Comparison of ENCODE assay signal across 8 mouse cellular contexts in the genomic region with DNA sequence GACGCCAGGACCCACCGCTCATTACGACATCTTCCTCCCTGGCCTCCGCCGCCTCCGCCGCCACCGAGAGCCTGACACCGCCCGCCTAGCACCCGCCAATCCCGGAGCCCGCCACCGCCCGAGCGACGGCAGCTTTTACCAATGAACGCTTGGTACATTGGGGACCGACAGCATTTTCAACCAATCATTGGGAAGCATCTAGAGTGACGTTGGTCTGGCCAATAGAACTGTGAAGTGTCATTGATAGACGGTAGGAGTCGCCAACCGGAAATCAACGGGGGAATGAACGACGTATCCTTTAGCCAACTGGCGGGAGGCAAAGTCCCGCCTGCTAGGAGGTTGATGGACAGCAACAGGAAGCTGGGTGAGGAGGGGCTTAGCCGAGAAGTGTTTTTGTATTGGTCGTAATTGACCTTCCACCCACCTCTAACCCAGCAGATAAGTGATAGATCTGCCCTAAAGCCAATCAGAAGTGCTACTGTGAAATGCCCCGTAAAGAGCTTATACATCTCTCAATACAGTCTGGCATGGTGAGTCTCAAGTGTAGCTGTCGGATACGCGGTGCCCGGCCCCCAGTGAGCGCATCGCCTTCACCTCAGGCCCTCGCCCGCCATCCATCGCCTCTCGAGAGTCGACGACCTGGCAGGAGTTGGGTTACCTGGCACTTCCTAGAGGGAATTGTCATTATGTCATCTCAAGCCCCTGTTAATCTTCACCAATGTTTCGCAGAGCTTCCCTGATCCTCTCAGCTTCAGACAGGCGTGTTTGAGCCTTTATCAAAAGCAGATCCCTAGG. TPM values are rescaled to one million over a fixed set of nuclear protein-coding genes. Genes with fewer than 3 reads are reported as not detected.
A peak's percentile ranks its signal among the peaks of the same experiment; 100 is the strongest.
DNase-seq lines count a peak whose midpoint lies in the region; ATAC-seq and TF ChIP-seq lines count a peak whose summit lies in the region.

No protein-coding gene starts in this region.

- peak; percentile 100 for DNase-seq in A20 (ENCODE audit: low read depth, low spot score)
- peak; percentile 100 for DNase-seq in heart, adult 8-10 months (ENCODE audit: low spot score)
- peak; percentile 100 for DNase-seq in kidney, adult 9 months
- DNase-seq in limb, embryonic 14.5 days (ENCODE audit: low spot score), result peak; percentile 100
- peak; percentile 100 for DNase-seq in midbrain, postnatal 0 days (ENCODE audit: low spot score)
- DNase-seq in spleen, postnatal 14 days (ENCODE audit: low spot score in 2 of 2), result peak; percentile 96 to 97

- peak overlapping the region; percentile 98 for H3K27ac ChIP-seq in bone marrow, adult 2 months (ENCODE audit: control insufficient read depth, insufficient read depth, low read depth, low read length, poor library complexity)
- peak overlapping the region; percentile 93 for H3K27ac ChIP-seq in embryonic facial prominence, embryonic 15.5 days (replicated peaks)
- peak overlapping the region; percentile 91 for H3K27ac ChIP-seq in limb, embryonic 14.5 days (replicated peaks; ENCODE audit: low read depth, low read length)
- H3K27ac ChIP-seq in midbrain, postnatal 0 days (ENCODE audit: low read depth, low read length), result peak overlapping the region; percentile 98

- TF ChIP-seq POLR2A in bone marrow, adult 2 months (IDR thresholded peaks at IDR 0.05; ENCODE audit: borderline replicate concordance, control insufficient read depth, low read depth, low read length), result peak; percentile 88; the same call in 1 of the 2 replicates
- TF ChIP-seq POLR2A in limb, embryonic 14.5 days (IDR thresholded peaks at IDR 0.05; ENCODE audit: borderline replicate concordance, extremely low read depth, insufficient read depth, insufficient read length), result peak; percentile 60; the same call in 1 of the 2 replicates

- peak overlapping the region; percentile 94 for H3K4me3 ChIP-seq in bone marrow, adult 2 months (replicated peaks; ENCODE audit: control insufficient read depth, low read depth, low read length)
- peak overlapping the region; percentile 64 for H3K4me3 ChIP-seq in embryonic facial prominence, embryonic 15.5 days (replicated peaks)
- H3K4me3 ChIP-seq in limb, embryonic 14.5 days (replicated peaks; ENCODE audit: low read length), result peak overlapping the region; percentile 83
- H3K4me3 ChIP-seq in midbrain, postnatal 0 days (ENCODE audit: low read depth, low read length), result peak overlapping the region; percentile 90

- H3K9me3 ChIP-seq in embryonic facial prominence, embryonic 15.5 days (replicated peaks), result no peaks in the 10 kb centered on the region
- no peaks in the 10 kb centered on the region for H3K9me3 ChIP-seq in limb, embryonic 14.5 days (ENCODE audit: control insufficient read depth, low read length)
- no peaks in the 10 kb centered on the region for H3K9me3 ChIP-seq in midbrain, postnatal 0 days (ENCODE audit: low read length)

- H3K27me3 ChIP-seq in embryonic facial prominence, embryonic 15.5 days, result no peaks in the 10 kb centered on the region
- H3K27me3 ChIP-seq in limb, embryonic 14.5 days (ENCODE audit: control insufficient read depth, insufficient read depth, low read length), result no peaks in the 10 kb centered on the region
- H3K27me3 ChIP-seq in midbrain, postnatal 0 days (ENCODE audit: insufficient read depth, low read length), result no peaks in the 10 kb centered on the region

- H3K4me2 ChIP-seq in embryonic facial prominence, embryonic 15.5 days (replicated peaks), result peak overlapping the region; percentile 80
- peak overlapping the region; percentile 93 for H3K4me2 ChIP-seq in limb, embryonic 14.5 days (replicated peaks; ENCODE audit: low read depth, low read length, severe bottlenecking)
- peak overlapping the region; percentile 88 for H3K4me2 ChIP-seq in midbrain, postnatal 0 days (ENCODE audit: low read depth, low read length, poor library complexity, severe bottlenecking)

- no peaks in the 10 kb centered on the region for H3K36me3 ChIP-seq in embryonic facial prominence, embryonic 15.5 days
- no peaks in the 10 kb centered on the region for H3K36me3 ChIP-seq in limb, embryonic 14.5 days (ENCODE audit: control insufficient read depth, insufficient read depth, low read length)
- H3K36me3 ChIP-seq in midbrain, postnatal 0 days (ENCODE audit: insufficient read depth, low read length), result no peaks in the 10 kb centered on the region

- peaks cover 9% of the 10 kb centered on the region for H3K4me1 ChIP-seq in bone marrow, adult 2 months (ENCODE audit: control insufficient read depth, insufficient read depth, low read length)
- peaks cover 49% of the 10 kb centered on the region for H3K4me1 ChIP-seq in embryonic facial prominence, embryonic 15.5 days
- H3K4me1 ChIP-seq in limb, embryonic 14.5 days (ENCODE audit: control insufficient read depth, insufficient read depth, low read length), result peaks cover 17% of the 10 kb centered on the region
- H3K4me1 ChIP-seq in midbrain, postnatal 0 days (ENCODE audit: insufficient read depth, low read length), result peaks cover 11% of the 10 kb centered on the region

- H3K9ac ChIP-seq in embryonic facial prominence, embryonic 15.5 days, result peak overlapping the region; percentile 77
- H3K9ac ChIP-seq in limb, embryonic 14.5 days (ENCODE audit: low read depth, low read length, severe bottlenecking), result peak overlapping the region; percentile 90
- H3K9ac ChIP-seq in midbrain, postnatal 0 days (replicated peaks; ENCODE audit: low read length, poor library complexity, severe bottlenecking), result peak overlapping the region; percentile 82

- under 1% methylated on average over 45 of the region's 45 CpGs for WGBS in bone marrow, adult 2 months
- WGBS in embryonic facial prominence, embryonic 15.5 days, result under 1% methylated on average over 45 of the region's 45 CpGs
- WGBS in limb, embryonic 14.5 days, result 0% methylated on average over 44 of the region's 45 CpGs
- under 1% methylated on average over 45 of the region's 45 CpGs for WGBS in midbrain, postnatal 0 days

- peak; percentile 96 for ATAC-seq in embryonic facial prominence, embryonic 15.5 days (ENCODE audit: insufficient number of reproducible peaks, low FRiP score, low TSS enrichment, low read depth)
- ATAC-seq in limb, embryonic 14.5 days (ENCODE audit: low FRiP score, low read depth), result peak; percentile 95
- peak; percentile 97 for ATAC-seq in midbrain, postnatal 0 days (ENCODE audit: low FRiP score)

- TF ChIP-seq CTCF in bone marrow, adult 2 months (IDR thresholded peaks at IDR 0.05; ENCODE audit: control insufficient read depth, insufficient read depth, low read length), result no peak
- 0 out of 2 replicates have a peak, but pooled peaks have one; percentile 3 for TF ChIP-seq CTCF in midbrain, postnatal 0 days (IDR thresholded peaks at IDR 0.05)

RNA-seq across cellular contexts. Expression of a gene that starts 5.0 kb away (rescaled TPM):
- 14.6 and 16.9 TPM in 2 replicates for polyA plus RNA-seq in bone marrow, adult 2 months (2011; ENCODE audit: insufficient read depth, insufficient read length, low replicate concordance, missing spikeins)
- polyA plus RNA-seq in embryonic facial prominence, embryonic 15.5 days (2015; fragmentation: Nextera tagmentation; extraction: Ambion mirVana), result 16.8 and 17.9 TPM in 2 replicates
- total RNA-seq in heart, adult 8-10 months (2022), result 10 to 100 TPM in 2 of 4 experiments, 1 to 10 TPM in 2; 7.8 to 13.7 (median 11.0) TPM
- 16.0 and 22.3 TPM in 2 replicates for polyA plus RNA-seq in limb, embryonic 14.5 days (2012; rRNA removed)
- 17.1 and 18.7 TPM in 2 replicates for polyA plus RNA-seq in limb, embryonic 14.5 days (2014; fragmentation: Nextera tagmentation; extraction: Ambion mirVana)
- 5.2 and 5.9 TPM in 2 replicates for total RNA-seq in midbrain, postnatal 0 days (2014; rRNA removed)
- polyA plus RNA-seq in midbrain, postnatal 0 days (2015; fragmentation: Nextera tagmentation; extraction: Ambion mirVana), result 13.4 and 13.7 TPM in 2 replicates

RNA-seq across cellular contexts. Expression of a gene that starts 34.0 kb away (rescaled TPM):
- polyA plus RNA-seq in bone marrow, adult 2 months (2011; ENCODE audit: insufficient read depth, insufficient read length, low replicate concordance, missing spikeins), result 65.6 and 132 TPM in 2 replicates
- polyA plus RNA-seq in embryonic facial prominence, embryonic 15.5 days (2015; fragmentation: Nextera tagmentation; extraction: Ambion mirVana), result 28.2 and 30.5 TPM in 2 replicates
- 10 to 100 TPM; 14.9 to 16.6 (median 16.1) TPM for total RNA-seq in heart, adult 8-10 months (2022)
- 13.9 and 15.4 TPM in 2 replicates for polyA plus RNA-seq in limb, embryonic 14.5 days (2012; rRNA removed)
- polyA plus RNA-seq in limb, embryonic 14.5 days (2014; fragmentation: Nextera tagmentation; extraction: Ambion mirVana), result 22.6 and 24.2 TPM in 2 replicates
- total RNA-seq in midbrain, postnatal 0 days (2014; rRNA removed), result 26.9 and 28.6 TPM in 2 replicates
- polyA plus RNA-seq in midbrain, postnatal 0 days (2015; fragmentation: Nextera tagmentation; extraction: Ambion mirVana), result 36.8 and 37.4 TPM in 2 replicates

RNA-seq across cellular contexts. Expression of a gene that starts 35.4 kb away (rescaled TPM):
- polyA plus RNA-seq in bone marrow, adult 2 months (2011; ENCODE audit: insufficient read depth, insufficient read length, low replicate concordance, missing spikeins), result 1.00 TPM in 1 of 2 replicates, not detected in the other
- 18.5 and 26.7 TPM in 2 replicates for polyA plus RNA-seq in embryonic facial prominence, embryonic 15.5 days (2015; fragmentation: Nextera tagmentation; extraction: Ambion mirVana)
- under 1 TPM in 3 of 4 experiments, not detected in 1; 0.08 to 0.28 (median 0.23) TPM for total RNA-seq in heart, adult 8-10 months (2022)
- 4.8 and 5.6 TPM in 2 replicates for polyA plus RNA-seq in limb, embryonic 14.5 days (2012; rRNA removed)
- polyA plus RNA-seq in limb, embryonic 14.5 days (2014; fragmentation: Nextera tagmentation; extraction: Ambion mirVana), result 3.9 and 4.5 TPM in 2 replicates
- total RNA-seq in midbrain, postnatal 0 days (2014; rRNA removed), result 0.33 and 1.1 TPM in 2 replicates
- 0.43 and 0.51 TPM in 2 replicates for polyA plus RNA-seq in midbrain, postnatal 0 days (2015; fragmentation: Nextera tagmentation; extraction: Ambion mirVana)

RNA-seq across cellular contexts. Expression of a gene that starts 49.9 kb away (rescaled TPM):
- polyA plus RNA-seq in bone marrow, adult 2 months (2011; ENCODE audit: insufficient read depth, insufficient read length, low replicate concordance, missing spikeins), result not detected in 2 replicates
- 5.6 and 6.1 TPM in 2 replicates for polyA plus RNA-seq in embryonic facial prominence, embryonic 15.5 days (2015; fragmentation: Nextera tagmentation; extraction: Ambion mirVana)
- total RNA-seq in heart, adult 8-10 months (2022), result 1 to 10 TPM; 1.1 to 1.7 (median 1.5) TPM
- polyA plus RNA-seq in limb, embryonic 14.5 days (2012; rRNA removed), result 0.47 and 1.2 TPM in 2 replicates
- polyA plus RNA-seq in limb, embryonic 14.5 days (2014; fragmentation: Nextera tagmentation; extraction: Ambion mirVana), result 3.3 and 3.7 TPM in 2 replicates
- total RNA-seq in midbrain, postnatal 0 days (2014; rRNA removed), result 0.27 TPM in 1 of 2 replicates, not detected in the other
- 0.51 and 0.56 TPM in 2 replicates for polyA plus RNA-seq in midbrain, postnatal 0 days (2015; fragmentation: Nextera tagmentation; extraction: Ambion mirVana)

RNA-seq across cellular contexts. Expression of a gene that starts 51.9 kb away (rescaled TPM):
- 3.0 and 6.7 TPM in 2 replicates for polyA plus RNA-seq in bone marrow, adult 2 months (2011; ENCODE audit: insufficient read depth, insufficient read length, low replicate concordance, missing spikeins)
- 22.5 and 23.9 TPM in 2 replicates for polyA plus RNA-seq in embryonic facial prominence, embryonic 15.5 days (2015; fragmentation: Nextera tagmentation; extraction: Ambion mirVana)
- 10 to 100 TPM; 13.6 to 18.0 (median 15.4) TPM for total RNA-seq in heart, adult 8-10 months (2022)
- polyA plus RNA-seq in limb, embryonic 14.5 days (2012; rRNA removed), result 23.3 and 29.0 TPM in 2 replicates
- 20.3 and 21.4 TPM in 2 replicates for polyA plus RNA-seq in limb, embryonic 14.5 days (2014; fragmentation: Nextera tagmentation; extraction: Ambion mirVana)
- 19.6 and 22.3 TPM in 2 replicates for total RNA-seq in midbrain, postnatal 0 days (2014; rRNA removed)
- 11.1 and 11.9 TPM in 2 replicates for polyA plus RNA-seq in midbrain, postnatal 0 days (2015; fragmentation: Nextera tagmentation; extraction: Ambion mirVana)

Comparison
In these comparisons a context has a peak if more than half of its experiments do, and no peak if none do; other contexts are left out.
1. Peak in every context shown above with its lines: DNase-seq, ATAC-seq, H3K4me3 ChIP-seq and H3K27ac ChIP-seq.